Mouse (Mus musculus) intestine, postnatal 0 days (tissue): ENCODE results near the gene Rgl1. TPM values are rescaled to one million over a fixed set of nuclear protein-coding genes. Genes with fewer than 3 reads are reported as not detected.
A peak's percentile ranks its signal among the peaks of the same experiment; 100 is the strongest.

Experiments
- ATAC-seq: fragments of 200-750 bp; cut with Nextera tagmentation; 2 replicates; pipeline ENCODE4 v1.8.0; 2017; ENCODE audit warnings: mild to moderate bottlenecking, moderate TSS enrichment, moderate library complexity
- H3K27ac ChIP-seq: fragments of 300-500 bp; sonication (generic); 2 replicates; pipeline ENCODE4 v1.5.1; 2014; ENCODE audit warnings: mild to moderate bottlenecking, low read depth, low read length, moderate library complexity
- H3K27me3 ChIP-seq: fragments of 300-500 bp; sonication (generic); replicated peaks from 2 replicates; pipeline ENCODE4 v1.6.1; 2014; ENCODE audit warnings: low read length, mixed read lengths; ENCODE audit not compliant: control insufficient read depth, insufficient read depth
- H3K36me3 ChIP-seq: fragments of 300-500 bp; sonication (generic); 2 replicates; pipeline ENCODE4 v1.6.1; 2014; ENCODE audit warnings: mild to moderate bottlenecking, moderate library complexity; ENCODE audit not compliant: control insufficient read depth, insufficient read depth
- H3K4me1 ChIP-seq: fragments of 300-500 bp; sonication (generic); replicated peaks from 2 replicates; pipeline ENCODE4 v1.6.1; 2014; ENCODE audit warnings: antibody characterized with exemption, low read length, mixed read lengths; ENCODE audit not compliant: control insufficient read depth, insufficient read depth
- H3K4me2 ChIP-seq: fragments of 300-500 bp; sonication (generic); replicated peaks from 2 replicates; pipeline ENCODE4 v1.6.1; 2014; ENCODE audit warnings: low read depth, mild to moderate bottlenecking, moderate library complexity
- H3K4me3 ChIP-seq: fragments of 300-500 bp; sonication (generic); 2 replicates; pipeline ENCODE4 v1.5.1; 2014; ENCODE audit warnings: low read depth, low read length
- H3K9ac ChIP-seq: fragments of 300-500 bp; sonication (generic); 2 replicates; pipeline ENCODE4 v1.6.1; 2014; ENCODE audit warnings: mild to moderate bottlenecking, low read depth, low read length
- H3K9me3 ChIP-seq: fragments of 300-500 bp; sonication (generic); 2 replicates; pipeline ENCODE4 v1.6.1; 2016; ENCODE audit warnings: mixed run types; ENCODE audit not compliant: control insufficient read depth
- CTCF ChIP-seq: sonication (generic); IDR thresholded peaks from 2 replicates; pipeline ENCODE4 v1.5.1; 2016; ENCODE audit warnings: low read depth, mild to moderate bottlenecking, control low read depth, antibody characterized with exemption, moderate library complexity
- WGBS: fragments of 180-500 bp; shearing (Covaris S2); extraction: QIAGEN DNeasy Blood & Tissue Kit; methylation state at CpG from one replicate; pipeline ENCODE4 v1.1.7; 2014; 5-methylcytosine and 5-hydroxymethylcytosine counted together
- polyA plus RNA-seq: library from polyadenylated mRNA; unstranded; fragments of >200 nt; fragmentation: Nextera tagmentation; extraction: Ambion mirVana; gene quantifications from 2 replicates; pipeline ENCODE4 v1.2.1, GENCODE M21; 2015

The Rgl1 gene
- polyA plus RNA-seq, 1 experiment from 2014 or later = 39.4 TPM

GRCm38 (mm10) chr1:152795688-152796255 lies 29.6 kb upstream of the Rgl1 start:
- Histone ChIP-seq H3K27ac (no peak overlapping the region), H3K9ac (no peak overlapping the region), H3K4me1 (peaks cover 8% of the 10 kb centered on the region; the same call in 1 of the 2 replicates), H3K36me3 (no peaks in the 10 kb centered on the region), H3K9me3 (no peaks in the 10 kb centered on the region), H3K4me3 (no peak overlapping the region), H3K27me3 (no peaks in the 10 kb centered on the region), H3K4me2 (no peak overlapping the region)
- no peak for TF ChIP-seq CTCF
- 57% methylated on average over 8 of the region's 8 CpGs for WGBS
- no peak for ATAC-seq

DNA sequence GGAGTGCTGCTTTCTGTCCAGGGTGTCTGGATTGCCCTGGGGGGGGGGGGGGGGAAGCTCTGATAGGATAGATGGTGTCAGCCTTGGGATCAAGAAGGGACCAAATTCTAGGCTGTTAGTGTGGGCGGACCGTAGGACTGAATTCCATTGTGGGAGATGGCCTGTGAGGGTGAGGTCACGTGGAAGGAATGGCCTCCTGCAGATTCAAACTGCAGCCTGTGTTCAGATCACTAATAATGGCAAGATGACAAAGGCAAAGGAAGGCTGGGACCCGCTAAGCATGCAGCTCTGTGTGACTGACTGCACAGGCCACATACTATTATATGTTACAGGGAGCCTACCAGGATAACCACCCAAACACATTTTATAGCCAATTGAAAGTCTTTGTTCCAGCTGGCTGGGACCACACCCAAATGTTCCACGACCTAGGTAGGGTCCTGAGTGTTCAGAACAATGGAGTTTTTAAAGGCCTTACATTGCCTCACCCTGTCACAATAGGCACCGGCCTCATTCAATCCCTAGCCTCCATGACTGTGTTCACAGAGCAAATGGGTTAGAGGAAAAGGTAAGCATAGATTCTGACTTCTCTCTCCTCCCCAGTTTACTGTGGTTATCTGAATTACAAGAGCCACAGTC lies 27.5 kb upstream of the Rgl1 start:
- no peaks in the 10 kb centered on the region for H3K27me3 ChIP-seq
- WGBS = 73% methylated on average over 6 of the region's 6 CpGs

GRCm38 (mm10) chr1:152792736-152793494 lies 26.8 kb upstream of the Rgl1 start:
- Histone ChIP-seq H3K36me3 (no peaks in the 10 kb centered on the region), H3K27me3 (no peaks in the 10 kb centered on the region), H3K9me3 (no peaks in the 10 kb centered on the region), H3K9ac (no peak overlapping the region), H3K27ac (no peak overlapping the region), H3K4me1 (0 out of 2 replicates have a peak, but pooled peaks cover 7% of the 10 kb centered on the region), H3K4me2 (no peak overlapping the region), H3K4me3 (no peak overlapping the region)
- WGBS = 72% methylated on average over 12 of the region's 12 CpGs
- no peak for TF ChIP-seq CTCF
- ATAC-seq = no peak

More for the DNA sequence above, 27.5 kb upstream of the Rgl1 start:
- no peak overlapping the region for H3K4me3 ChIP-seq
- no peak overlapping the region for H3K27ac ChIP-seq
- H3K9ac ChIP-seq = no peak overlapping the region
- no peaks in the 10 kb centered on the region for H3K9me3 ChIP-seq
- no peaks in the 10 kb centered on the region for H3K36me3 ChIP-seq
- no peak for TF ChIP-seq CTCF
- 0 out of 2 replicates have a peak, but pooled peaks cover 7% of the 10 kb centered on the region for H3K4me1 ChIP-seq
- ATAC-seq = no peak
- H3K4me2 ChIP-seq = no peak overlapping the region

DNA sequence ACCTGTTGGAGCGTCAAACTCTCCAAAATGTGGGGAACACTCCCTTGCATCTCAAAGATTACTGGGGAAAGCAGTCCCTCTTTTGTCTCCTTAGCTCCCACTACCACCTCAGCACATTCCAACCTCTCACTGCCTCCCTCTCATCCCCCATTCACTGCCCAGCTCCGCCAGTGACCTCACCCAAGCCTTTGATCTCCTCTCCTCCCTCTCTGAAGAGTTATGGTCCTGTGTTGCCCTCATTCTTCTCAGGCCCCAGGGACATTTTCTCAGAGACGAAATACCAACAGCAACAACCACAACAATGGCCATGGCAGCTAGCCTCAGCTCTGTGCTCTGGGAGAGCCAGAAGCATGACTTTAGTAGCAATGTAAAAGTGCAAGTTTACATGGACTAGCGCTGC lies 25.1 kb upstream of the Rgl1 start:
- H3K36me3 ChIP-seq = no peaks in the 10 kb centered on the region
- no peak overlapping the region for H3K9ac ChIP-seq
- peak; percentile 5; the same call in 1 of the 2 replicates for TF ChIP-seq CTCF
- 38% methylated on average over 4 of the region's 4 CpGs for WGBS
- H3K4me2 ChIP-seq = no peak overlapping the region; the same call in 1 of the 2 replicates
- H3K27me3 ChIP-seq = no peaks in the 10 kb centered on the region
- peak overlapping the region; percentile 11; the same call in 1 of the 2 replicates for H3K27ac ChIP-seq
- 0 out of 2 replicates have a peak, but pooled peaks cover 7% of the 10 kb centered on the region for H3K4me1 ChIP-seq
- no peak overlapping the region for H3K4me3 ChIP-seq
- no peaks in the 10 kb centered on the region for H3K9me3 ChIP-seq
- peak; percentile 31 for ATAC-seq

- Histone ChIP-seq H3K9ac (no peak overlapping the region), H3K9me3 (no peaks in the 10 kb centered on the region), H3K4me3 (no peak overlapping the region), H3K27me3 (no peaks in the 10 kb centered on the region), H3K4me2 (peak overlapping the region; percentile 48), H3K4me1 (0 out of 2 replicates have a peak, but pooled peaks cover 4% of the 10 kb centered on the region), H3K36me3 (no peaks in the 10 kb centered on the region), H3K27ac (peak overlapping the region; percentile 22; the same call in 1 of the 2 replicates)
- TF ChIP-seq CTCF = no peak
- 7% methylated on average over 6 of the region's 6 CpGs for WGBS
- peak; percentile 87 for ATAC-seq
These were observed 24.7 kb upstream of the Rgl1 start for GRCm38 (mm10) chr1:152790821-152791220.

GRCm38 (mm10) chr1:152790254-152790653 lies 24.1 kb upstream of the Rgl1 start:
- ATAC-seq = peak; percentile 78
- WGBS = 18% methylated on average over 12 of the region's 12 CpGs
- Histone ChIP-seq H3K27ac (0 out of 2 replicates have a peak overlapping the region, but pooled peaks have one; percentile 22), H3K9ac (no peak overlapping the region), H3K36me3 (no peaks in the 10 kb centered on the region), H3K4me3 (no peak overlapping the region), H3K27me3 (no peaks in the 10 kb centered on the region), H3K9me3 (no peaks in the 10 kb centered on the region), H3K4me2 (peak overlapping the region; percentile 48), H3K4me1 (0 out of 2 replicates have a peak, but pooled peaks cover 3% of the 10 kb centered on the region)
- TF ChIP-seq CTCF = peak; percentile 92
